Mouse (Mus musculus): ENCODE measurements around the gene Ulk4. TPM values are rescaled to one million over a fixed set of nuclear protein-coding genes. Genes with fewer than 3 reads are reported as not detected.

The Ulk4 gene
- polyA plus RNA-seq, 1 experiment = 7.3 TPM

DNA sequence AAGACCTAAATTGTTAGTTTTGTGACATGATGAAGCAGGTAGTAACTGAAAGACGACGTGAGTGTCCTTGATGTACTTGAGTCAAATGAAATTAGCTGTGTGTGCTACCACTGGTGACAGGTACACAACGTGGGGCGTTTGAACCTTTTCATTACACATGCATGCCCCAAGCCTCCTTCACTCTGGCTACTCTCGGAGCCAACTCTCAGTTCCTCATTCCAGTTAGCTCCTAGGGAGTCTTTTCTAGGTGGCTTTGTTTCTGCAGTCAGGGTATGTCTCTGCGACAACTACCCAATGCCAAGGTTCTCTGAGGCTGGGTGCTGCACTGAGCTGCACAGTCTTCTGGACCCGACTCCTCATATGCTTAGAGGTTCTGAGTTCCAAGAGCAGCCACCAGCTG lies 100.6 kb downstream of the Ulk4 start:
- H3K27ac ChIP-seq (ENCODE audit: insufficient read depth, low read length) = no peak overlapping the region
- H3K4me3 ChIP-seq (ENCODE audit: insufficient read depth, low read length) = no peak overlapping the region
- no peaks in the 10 kb centered on the region for H3K4me1 ChIP-seq (ENCODE audit: control insufficient read depth, insufficient read depth, low read length)
- no peak for TF ChIP-seq CTCF (IDR thresholded peaks at IDR 0.05; ENCODE audit: extremely low read depth, insufficient read depth, low read length)
- no peak for TF ChIP-seq POLR2A (IDR thresholded peaks at IDR 0.05; ENCODE audit: extremely low read depth, insufficient read depth, low read length)

DNA sequence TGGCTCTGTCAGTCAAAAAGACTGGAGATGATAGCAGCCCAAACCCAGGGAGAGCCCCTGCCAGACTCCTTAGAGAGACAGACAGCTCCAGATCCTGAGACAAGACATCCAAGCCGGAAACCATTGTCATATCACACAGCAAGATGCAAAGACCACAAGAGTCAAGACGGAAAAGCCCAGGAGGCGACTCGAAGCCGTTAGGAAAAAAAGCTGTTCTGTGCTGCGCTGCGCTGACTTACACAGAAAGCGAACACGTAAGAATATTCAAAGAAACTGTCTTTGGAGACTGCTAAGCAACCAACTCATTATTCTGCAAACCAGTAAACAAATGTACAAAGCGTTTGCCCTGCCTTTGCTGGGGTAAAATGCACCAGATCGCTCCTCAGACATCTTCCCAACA lies 101.8 kb downstream of the Ulk4 start:
- Histone ChIP-seq H3K27ac (ENCODE audit: insufficient read depth, low read length) (no peak overlapping the region), H3K4me1 (ENCODE audit: control insufficient read depth, insufficient read depth, low read length) (no peaks in the 10 kb centered on the region), H3K4me3 (ENCODE audit: insufficient read depth, low read length) (no peak overlapping the region)
- TF ChIP-seq CTCF (IDR thresholded peaks at IDR 0.05; ENCODE audit: extremely low read depth, insufficient read depth, low read length) (no peak), POLR2A (IDR thresholded peaks at IDR 0.05; ENCODE audit: extremely low read depth, insufficient read depth, low read length) (no peak)

DNA sequence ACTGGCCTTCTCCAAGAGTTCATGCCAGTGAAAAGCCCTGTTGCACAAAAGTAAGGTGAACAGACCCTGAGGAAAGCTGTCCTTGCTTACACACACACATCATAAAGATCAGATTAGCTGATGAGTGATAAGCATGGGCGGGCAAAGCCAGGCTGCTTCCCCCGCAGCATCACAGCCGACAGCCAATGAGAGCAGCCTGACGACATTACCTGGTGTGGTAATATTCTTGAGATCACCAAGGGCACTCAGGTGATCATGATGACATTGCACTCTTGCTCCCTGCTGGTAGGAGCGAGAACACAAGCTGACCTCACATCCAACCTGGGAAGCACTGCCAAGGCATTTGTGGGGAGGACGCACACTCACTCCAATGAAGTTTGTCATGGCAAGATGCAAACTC lies 104.9 kb downstream of the Ulk4 start:
- H3K4me1 ChIP-seq (ENCODE audit: control insufficient read depth, insufficient read depth, low read length) = no peaks in the 10 kb centered on the region
- no peak overlapping the region for H3K4me3 ChIP-seq (ENCODE audit: insufficient read depth, low read length)
- H3K27ac ChIP-seq (ENCODE audit: insufficient read depth, low read length) = no peak overlapping the region
- no peak for TF ChIP-seq POLR2A (IDR thresholded peaks at IDR 0.05; ENCODE audit: extremely low read depth, insufficient read depth, low read length)
- TF ChIP-seq CTCF (IDR thresholded peaks at IDR 0.05; ENCODE audit: extremely low read depth, insufficient read depth, low read length) = no peak

DNA sequence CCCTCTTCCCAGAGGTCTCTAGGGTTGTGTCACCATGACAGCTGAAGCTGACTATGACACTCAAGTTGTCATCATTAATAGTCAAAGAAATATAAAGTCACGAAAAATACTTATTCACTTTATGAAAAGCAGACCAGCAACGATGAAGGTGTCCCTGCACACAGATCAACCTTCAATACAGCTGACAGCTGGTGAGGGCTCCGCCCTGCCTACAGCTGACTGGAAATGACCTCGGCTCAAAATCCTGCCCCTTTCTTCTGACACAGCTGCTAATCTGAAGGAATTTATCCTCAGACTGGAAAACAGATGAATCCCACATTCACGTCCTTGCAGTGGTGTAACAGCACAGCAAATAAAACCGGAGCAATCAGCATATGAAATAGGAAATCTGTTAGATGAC lies 105.4 kb downstream of the Ulk4 start:
- TF ChIP-seq POLR2A (IDR thresholded peaks at IDR 0.05; ENCODE audit: extremely low read depth, insufficient read depth, low read length) = no peak
- TF ChIP-seq CTCF (IDR thresholded peaks at IDR 0.05; ENCODE audit: extremely low read depth, insufficient read depth, low read length) = no peak
- Histone ChIP-seq H3K4me3 (ENCODE audit: insufficient read depth, low read length) (no peak overlapping the region), H3K4me1 (ENCODE audit: control insufficient read depth, insufficient read depth, low read length) (no peaks in the 10 kb centered on the region), H3K27ac (ENCODE audit: insufficient read depth, low read length) (no peak overlapping the region)

DNA sequence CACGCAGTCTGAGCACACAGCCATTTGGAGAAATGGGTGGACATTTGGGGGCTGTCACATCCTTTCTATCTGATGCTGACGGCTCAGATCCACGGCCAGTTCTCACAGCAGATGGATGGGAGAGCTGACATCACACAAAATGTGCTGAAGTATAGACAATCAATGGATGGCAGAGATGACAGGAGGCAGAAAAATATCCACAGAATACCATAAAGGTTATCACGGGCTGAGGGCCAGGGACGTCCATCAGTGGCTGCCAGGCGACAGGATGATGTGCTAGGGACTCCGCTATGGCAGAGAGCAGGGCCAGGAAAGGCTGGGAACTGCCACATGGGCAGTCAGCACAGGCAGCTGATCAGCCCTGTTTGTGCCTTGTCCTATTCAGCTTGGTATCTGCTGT lies 112.4 kb downstream of the Ulk4 start:
- Histone ChIP-seq H3K27ac (ENCODE audit: insufficient read depth, low read length) (no peak overlapping the region), H3K4me3 (ENCODE audit: insufficient read depth, low read length) (no peak overlapping the region), H3K4me1 (ENCODE audit: control insufficient read depth, insufficient read depth, low read length) (no peaks in the 10 kb centered on the region)
- no peak for TF ChIP-seq CTCF (IDR thresholded peaks at IDR 0.05; ENCODE audit: extremely low read depth, insufficient read depth, low read length)

DNA sequence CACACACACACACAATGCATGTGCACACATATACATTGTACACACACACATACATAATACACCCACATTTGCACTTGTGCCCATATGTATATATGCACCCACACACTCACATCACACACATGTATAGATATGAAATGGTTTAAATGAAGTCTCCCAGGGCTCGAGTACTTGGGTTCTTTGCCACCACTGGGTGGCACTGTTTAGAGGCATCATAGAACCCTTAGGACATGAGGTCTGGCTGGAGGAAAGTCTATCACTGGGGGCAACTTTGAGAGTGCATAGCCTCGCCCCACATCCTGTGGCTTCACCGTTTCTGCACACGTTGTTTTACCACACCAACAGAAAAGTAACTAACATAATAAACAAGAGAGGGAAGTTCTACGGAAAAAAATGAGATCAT lies 114.2 kb downstream of the Ulk4 start:
- Histone ChIP-seq H3K4me3 (ENCODE audit: insufficient read depth, low read length) (no peak overlapping the region), H3K27ac (ENCODE audit: insufficient read depth, low read length) (no peak overlapping the region), H3K4me1 (ENCODE audit: control insufficient read depth, insufficient read depth, low read length) (no peaks in the 10 kb centered on the region)
- TF ChIP-seq CTCF (IDR thresholded peaks at IDR 0.05; ENCODE audit: extremely low read depth, insufficient read depth, low read length) (peak; percentile 60), POLR2A (IDR thresholded peaks at IDR 0.05; ENCODE audit: extremely low read depth, insufficient read depth, low read length) (no peak)

DNA sequence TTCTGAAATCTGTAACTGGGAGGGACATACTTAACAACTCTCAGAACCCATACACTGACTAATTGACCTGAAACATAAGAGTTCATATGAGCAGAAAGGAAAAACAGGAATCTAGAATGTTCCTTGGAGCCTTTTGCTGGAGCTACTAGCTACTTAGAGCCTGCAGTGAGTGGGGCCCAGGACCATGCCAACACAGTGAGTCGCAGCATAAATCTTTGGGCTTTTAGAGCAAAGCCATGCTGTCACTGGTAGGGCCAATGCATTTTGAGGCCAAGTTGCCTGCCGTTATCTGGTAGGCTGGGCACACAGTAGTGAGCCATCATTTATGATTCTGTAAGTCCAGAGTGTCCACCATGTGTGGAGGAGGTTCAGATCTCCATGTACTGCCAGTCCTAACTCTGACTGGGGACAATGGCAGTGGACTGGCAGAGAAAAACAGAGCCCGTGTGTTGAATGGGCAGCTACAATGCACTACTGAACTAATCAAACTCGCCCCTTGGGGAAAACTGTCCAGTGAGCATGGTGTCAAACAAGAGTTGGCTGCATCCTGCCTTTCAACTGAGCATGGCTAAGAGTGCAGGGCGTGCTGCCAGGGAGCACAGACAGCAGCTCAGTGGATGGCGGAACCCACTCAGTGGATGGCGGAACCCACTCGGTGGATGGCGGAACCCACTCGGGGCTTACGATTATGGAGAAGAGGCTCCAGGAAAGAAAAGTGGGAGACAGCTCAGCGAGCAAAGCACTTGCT lies 115.0 kb downstream of the Ulk4 start:
- Histone ChIP-seq H3K27ac (ENCODE audit: insufficient read depth, low read length) (no peak overlapping the region), H3K4me3 (ENCODE audit: insufficient read depth, low read length) (no peak overlapping the region), H3K4me1 (ENCODE audit: control insufficient read depth, insufficient read depth, low read length) (no peaks in the 10 kb centered on the region)
- no peak for TF ChIP-seq POLR2A (IDR thresholded peaks at IDR 0.05; ENCODE audit: extremely low read depth, insufficient read depth, low read length)
- no peak for TF ChIP-seq CTCF (IDR thresholded peaks at IDR 0.05; ENCODE audit: extremely low read depth, insufficient read depth, low read length)

DNA sequence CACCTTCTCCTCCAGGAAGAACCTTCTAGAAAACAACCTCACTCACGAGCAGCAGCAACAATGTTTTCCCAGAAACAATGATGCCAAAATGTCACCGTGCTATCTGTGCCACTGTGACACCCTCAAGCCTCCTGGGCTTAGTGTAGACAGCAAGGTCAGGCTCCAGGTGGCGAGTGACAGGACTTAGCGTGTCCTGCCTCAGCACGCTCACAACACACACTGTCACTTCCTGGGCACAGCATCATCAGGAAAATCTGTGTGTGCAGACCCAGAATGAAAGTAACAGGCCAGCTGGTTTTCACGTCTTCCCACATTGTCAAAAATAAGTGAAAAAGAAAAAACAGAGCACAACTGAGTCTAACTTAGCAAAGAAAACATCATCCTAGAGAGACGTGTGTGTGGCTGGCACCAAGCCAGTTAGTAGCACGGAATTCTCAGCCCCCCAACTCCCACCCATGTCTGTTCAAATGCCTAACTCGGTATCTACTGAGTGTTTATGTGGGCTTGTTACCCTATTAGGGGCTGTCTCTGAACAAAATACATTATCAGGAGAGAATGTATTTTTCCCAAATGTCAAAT lies 120.7 kb downstream of the Ulk4 start:
- no peak overlapping the region for H3K27ac ChIP-seq (ENCODE audit: insufficient read depth, low read length)
- peaks cover 2% of the 10 kb centered on the region for H3K4me1 ChIP-seq (ENCODE audit: control insufficient read depth, insufficient read depth, low read length)
- no peak overlapping the region for H3K4me3 ChIP-seq (ENCODE audit: insufficient read depth, low read length)
- TF ChIP-seq POLR2A (IDR thresholded peaks at IDR 0.05; ENCODE audit: extremely low read depth, insufficient read depth, low read length) (no peak), CTCF (IDR thresholded peaks at IDR 0.05; ENCODE audit: extremely low read depth, insufficient read depth, low read length) (no peak)

DNA sequence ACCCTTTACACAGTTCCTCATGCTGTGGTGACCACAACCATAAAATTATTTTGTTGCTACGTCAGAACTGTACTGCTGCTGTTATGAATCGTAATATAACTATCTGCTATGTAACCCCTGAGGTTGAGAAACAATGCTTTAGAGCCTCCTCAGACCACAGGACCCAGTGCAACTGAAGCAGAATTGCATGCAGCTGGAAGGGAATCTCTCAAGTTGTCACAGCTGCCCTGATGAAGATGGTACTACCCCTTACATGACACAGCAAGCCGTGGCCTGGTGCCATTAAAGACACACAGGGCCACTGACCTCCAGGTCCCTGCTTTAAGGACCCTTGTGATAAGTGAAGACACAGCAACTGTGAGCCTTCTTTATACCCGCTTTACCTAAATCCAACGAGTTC lies 123.7 kb downstream of the Ulk4 start:
- H3K27ac ChIP-seq (ENCODE audit: insufficient read depth, low read length) = no peak overlapping the region
- TF ChIP-seq CTCF (IDR thresholded peaks at IDR 0.05; ENCODE audit: extremely low read depth, insufficient read depth, low read length) (no peak), POLR2A (IDR thresholded peaks at IDR 0.05; ENCODE audit: extremely low read depth, insufficient read depth, low read length) (no peak)
- peaks cover 2% of the 10 kb centered on the region for H3K4me1 ChIP-seq (ENCODE audit: control insufficient read depth, insufficient read depth, low read length)
- H3K4me3 ChIP-seq (ENCODE audit: insufficient read depth, low read length) = no peak overlapping the region

DNA sequence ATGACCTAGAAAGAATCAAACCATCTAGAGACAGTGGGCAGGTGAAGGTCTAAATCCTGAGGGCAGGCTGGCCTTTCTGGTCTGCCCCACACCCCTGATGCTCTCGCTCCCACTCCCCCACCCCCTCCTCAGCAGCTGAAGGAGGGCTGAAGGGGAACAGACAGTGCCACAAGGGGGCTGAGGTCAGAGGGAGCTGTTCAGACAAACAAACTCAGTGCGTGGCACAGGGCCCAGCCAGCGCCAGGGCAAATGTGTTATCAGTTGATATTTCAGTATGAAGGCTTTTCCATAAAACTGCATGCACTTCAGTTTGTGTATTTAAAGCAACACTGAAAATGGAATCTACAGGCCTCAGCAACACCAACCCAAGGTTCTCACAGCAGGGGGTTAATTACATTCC lies 128.4 kb downstream of the Ulk4 start:
- no peaks in the 10 kb centered on the region for H3K4me1 ChIP-seq (ENCODE audit: control insufficient read depth, insufficient read depth, low read length)
- no peak overlapping the region for H3K4me3 ChIP-seq (ENCODE audit: insufficient read depth, low read length)
- no peak for TF ChIP-seq POLR2A (IDR thresholded peaks at IDR 0.05; ENCODE audit: extremely low read depth, insufficient read depth, low read length)
- TF ChIP-seq CTCF (IDR thresholded peaks at IDR 0.05; ENCODE audit: extremely low read depth, insufficient read depth, low read length) = no peak
- H3K27ac ChIP-seq (ENCODE audit: insufficient read depth, low read length) = no peak overlapping the region
